Mouse (Mus musculus): Measurements from ENCODE around the gene Lrp1.
"Not testable (repeated sequence)": the region's sequence is repeated elsewhere in the genome, so short reads cannot be mapped to it uniquely, and the experiment has no call there.

The Lrp1 gene

DNA sequence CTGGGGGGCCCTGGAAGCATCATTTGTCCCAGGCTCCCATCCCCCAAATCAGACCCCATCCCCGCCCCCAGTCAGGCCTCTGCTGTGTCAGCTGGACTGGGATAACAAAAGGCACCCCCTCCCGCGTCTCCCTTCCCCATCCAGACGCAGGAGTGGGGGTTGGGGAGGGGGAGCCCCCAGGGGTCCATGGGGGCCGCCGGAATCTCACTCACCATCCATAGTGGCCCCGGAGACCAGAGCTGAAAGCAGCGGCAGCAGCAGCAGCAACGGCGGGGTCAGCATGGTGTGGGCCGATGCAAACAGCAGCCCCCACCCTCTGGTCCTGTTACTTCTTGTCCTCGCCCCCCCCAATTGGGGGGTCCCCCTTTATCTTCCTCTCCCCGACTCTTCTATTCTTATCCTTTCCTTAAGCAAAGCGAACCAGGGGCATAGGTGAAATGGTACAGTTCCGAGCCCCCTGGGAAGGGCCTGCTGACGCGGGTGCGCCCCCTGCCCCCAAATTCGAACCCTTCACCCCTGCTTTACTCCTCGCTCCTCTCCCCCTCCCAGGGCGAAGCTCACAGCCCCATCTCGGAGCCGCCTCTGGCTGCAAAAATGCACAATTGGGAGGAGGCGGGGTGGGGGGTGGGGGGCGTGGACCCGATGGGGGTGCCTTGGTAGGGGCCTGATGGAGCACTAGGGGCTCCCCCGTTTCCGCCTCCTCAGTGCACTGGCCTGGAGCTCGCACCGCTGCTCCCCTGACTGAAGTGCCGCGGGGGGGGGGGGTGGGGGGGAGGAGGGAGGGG is at the start of gene Lrp1:
Gene Lrp1 (minus strand): TSS at position 743 of the 785 bp plus-strand sequence.
- DNase-seq, result no peak

DNA sequence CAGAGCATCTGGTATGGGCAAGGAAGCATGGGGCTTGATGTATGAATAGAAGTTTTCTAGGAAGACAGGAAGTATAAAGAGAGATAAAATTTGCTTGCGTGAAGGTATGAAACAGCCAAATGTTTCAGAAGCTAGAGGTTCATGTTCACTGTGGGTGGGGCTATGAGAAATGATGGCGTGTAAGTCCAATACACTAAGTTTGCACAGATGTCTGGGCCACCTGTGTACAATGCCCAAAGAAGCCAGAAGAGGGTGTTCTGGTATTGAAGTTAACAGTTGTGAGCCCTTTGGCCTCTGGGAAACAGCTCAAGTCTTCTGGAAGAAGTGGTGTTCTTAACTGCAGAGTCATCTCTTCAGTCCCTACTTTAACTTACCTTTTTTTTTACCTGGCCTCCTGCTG is 49.2 kb upstream of the Lrp1 start:
- no peak for DNase-seq

DNA sequence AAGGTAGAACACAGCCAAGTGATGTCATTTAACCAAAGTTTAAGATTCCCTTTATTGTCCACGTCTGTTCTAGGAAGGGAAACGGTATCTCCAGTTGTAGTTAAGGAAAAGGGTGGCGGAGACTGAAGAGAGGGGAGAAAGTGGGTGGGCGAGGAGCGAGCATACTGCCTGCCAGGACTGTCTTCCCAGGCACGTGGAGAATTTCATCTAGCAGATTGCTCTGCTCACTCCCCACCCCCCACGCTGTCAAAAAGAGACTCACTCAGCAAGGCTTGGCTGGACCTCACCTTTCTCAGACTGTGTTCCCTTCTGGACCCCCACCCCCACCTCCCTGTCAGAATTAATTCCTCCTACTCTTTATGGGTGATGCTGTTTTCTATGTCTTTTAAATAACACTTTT is 48.2 kb upstream of the Lrp1 start:
- peak; percentile 51 for DNase-seq

DNA sequence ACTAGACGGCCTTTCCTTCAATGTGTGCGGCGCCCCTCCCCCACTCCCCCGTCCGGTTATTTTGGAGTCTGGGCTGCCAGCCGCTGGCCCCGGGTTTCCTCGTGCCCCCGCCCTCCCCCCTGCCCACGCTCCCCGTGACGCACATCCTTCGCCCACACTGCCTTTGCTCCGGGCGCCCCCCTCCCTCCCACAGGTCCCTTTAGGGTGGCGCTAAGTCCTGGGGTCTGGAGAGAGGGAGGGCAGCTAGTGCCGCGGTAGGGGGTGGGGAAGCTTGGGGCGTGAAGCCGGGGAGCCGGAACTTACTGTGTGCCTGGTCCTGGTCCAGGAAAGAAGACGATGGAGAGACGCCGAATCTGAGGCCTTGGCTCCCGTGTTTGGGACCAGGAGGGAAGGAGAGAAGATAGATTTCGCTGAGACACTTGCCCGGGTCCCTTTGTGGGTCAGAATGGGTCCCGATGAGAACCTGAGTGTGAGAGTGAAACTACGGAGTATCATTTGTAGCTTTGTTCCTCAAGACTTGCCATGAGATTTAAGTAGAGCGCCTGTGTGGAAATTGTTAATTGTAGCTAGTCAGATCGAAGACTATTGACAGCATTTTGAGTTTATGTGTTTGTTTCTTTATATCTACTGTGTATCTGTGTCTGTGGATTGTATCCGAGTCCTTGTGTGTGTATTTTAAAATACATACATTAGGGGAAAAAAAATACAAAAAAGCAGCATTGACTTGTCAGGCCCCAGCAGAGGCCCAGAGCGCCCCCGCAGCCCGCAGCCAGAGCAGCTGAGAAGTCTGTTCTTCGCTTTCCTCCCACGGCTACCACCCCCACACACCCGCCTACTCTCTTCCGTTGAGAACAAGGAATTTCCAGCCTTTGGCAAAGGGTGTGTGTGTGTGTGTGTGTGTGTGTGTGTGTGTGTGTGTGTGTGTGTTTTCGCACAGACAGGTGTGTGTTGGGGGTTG is 47.4 kb upstream of the Lrp1 start, which contains the start of gene Nab2:
Gene Nab2 (minus strand): TSS at position 476 of the 958 bp plus-strand sequence.
- DNase-seq, result peak; percentile 85

DNA sequence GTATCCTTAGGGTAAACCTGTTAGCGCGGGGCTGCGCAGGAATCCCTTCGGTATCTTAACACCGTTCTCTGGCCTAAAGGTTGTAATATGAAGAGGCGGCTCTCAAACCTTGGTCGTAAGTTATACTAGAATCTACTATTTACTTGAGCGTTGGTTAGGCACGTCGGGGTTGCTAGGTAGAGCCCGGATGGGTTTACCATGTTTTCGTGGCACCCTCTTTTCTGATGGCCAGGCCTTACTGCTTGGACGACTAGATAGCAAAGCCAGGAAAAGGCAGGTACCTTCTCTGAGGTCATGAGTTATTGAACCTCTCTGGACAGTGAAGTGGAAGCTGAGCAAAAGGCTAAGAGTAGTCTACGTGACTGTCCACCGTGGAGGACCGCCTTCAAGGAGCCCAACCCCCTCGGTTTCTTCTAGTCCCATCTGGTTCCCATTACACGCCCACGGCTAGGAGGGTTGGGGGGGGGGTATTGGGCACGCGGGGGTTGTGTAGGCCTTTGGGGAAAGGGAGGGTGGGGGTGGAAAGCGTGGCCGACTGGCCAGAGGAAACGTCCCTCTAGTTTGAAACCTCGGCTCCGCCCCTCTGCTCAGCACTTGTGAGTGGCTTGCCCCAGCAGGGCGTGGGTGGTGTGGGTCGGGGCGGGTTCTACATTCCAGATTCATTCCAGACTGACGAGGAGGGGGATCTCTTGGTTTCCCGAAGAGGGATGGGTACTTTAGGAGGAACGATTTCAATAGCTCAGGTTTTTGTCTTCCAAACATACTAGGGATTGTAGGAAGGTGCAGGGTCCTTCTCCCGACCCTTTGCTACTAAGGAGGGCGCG is 46.5 kb upstream of the Lrp1 start:
- DNase-seq, result peak; percentile 91

DNA sequence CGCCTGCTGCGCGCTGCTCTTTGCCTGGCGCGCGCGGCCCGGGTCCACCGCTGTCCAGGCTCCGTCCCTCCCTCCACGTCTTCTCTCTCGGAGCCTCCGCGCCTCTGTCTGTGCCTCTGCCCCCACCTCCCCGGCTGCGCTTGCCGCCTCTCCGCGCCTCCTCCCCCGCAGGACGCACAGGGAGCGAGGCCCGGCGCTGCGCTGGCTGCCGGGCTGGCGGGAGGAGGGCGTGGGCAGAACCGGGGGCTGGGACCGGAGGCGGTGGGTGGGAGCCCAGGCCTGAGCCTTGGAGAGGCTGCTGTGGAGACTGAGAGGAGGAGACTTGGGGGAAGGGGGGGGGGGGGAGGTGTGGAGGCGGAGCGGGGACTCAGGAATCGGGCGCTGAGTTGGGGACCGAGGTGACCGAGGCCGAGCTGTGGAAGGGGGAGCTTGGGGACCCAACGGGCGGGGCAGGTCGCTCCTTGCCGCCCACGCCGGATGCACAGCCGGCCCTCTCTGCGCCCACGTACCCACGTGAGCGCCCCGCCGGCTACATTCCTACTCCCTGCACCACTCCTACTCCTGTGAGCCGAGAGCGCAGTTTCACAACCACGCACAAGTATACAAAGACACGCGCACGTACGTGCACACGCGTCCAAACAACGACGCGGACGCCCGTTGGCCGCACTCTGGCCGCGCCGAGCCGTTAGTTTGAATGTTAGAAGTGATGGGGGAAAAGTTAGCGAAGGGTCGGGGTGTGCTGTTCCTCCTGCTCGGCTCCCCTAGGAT is 45.7 kb upstream of the Lrp1 start, which contains the start of gene Nemp1:
Gene Nemp1 (plus strand): TSS at position 401 of the 768 bp plus-strand sequence.
- peak; percentile 89 for DNase-seq

DNA sequence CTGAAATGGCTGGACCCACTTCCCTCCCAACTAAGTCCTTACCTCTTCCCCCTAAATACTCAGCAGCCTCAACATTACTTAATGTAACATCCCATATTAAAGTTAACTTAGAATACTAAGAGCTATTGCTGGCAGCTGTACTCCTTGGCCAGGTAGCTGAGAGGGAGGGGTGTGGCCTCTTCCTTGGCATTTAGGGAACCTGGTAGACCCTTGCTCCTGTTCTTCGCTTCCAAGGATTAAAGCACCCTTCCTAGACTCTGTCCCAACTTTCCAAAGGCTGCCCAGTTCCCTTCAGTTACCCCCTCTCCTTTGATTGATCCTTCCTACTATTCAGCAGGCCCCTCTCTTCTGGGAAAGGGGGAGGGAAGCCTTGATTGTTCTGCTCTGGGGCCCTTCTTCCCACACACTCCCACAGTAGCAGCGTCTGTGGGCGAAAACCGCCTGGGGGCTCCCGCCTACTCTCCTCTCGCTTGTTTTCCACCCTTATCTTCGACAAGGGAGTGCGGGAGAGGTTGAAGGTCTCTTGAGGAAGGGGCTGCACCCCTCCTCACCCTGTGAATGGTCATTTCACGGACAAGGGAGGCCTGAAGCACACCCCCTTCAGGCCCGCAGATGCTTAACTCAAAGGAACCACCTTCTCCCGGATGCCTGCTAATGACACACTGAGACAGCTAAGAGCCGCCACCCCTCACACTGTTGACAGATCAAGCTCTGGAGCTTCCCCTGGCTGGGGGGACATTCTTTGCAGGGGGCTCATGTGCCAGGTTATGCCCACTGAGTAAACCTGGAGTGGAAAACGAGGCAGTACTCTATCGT is 44.6 kb upstream of the Lrp1 start:
- DNase-seq, result no peak

DNA sequence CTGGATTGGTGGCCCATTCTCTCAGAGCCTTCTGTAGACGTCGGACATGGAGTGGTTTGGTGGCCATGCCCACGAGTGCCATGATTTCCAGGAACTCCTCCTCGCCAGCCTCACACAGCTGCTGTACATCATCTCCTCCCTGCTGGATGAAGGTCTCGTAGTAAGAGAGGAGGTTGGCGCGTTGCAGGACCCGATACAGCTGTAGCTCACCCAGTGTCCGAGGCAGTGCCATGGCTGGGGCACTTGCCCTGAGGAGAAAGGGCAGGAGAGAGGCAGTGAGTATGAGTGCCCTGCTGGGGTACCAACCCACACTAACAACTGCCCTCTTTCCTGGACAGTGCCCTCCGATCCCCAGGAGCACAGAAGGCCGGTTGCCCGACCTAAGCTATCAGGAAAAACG is 43.9 kb upstream of the Lrp1 start:
- DNase-seq, result no peak

DNA sequence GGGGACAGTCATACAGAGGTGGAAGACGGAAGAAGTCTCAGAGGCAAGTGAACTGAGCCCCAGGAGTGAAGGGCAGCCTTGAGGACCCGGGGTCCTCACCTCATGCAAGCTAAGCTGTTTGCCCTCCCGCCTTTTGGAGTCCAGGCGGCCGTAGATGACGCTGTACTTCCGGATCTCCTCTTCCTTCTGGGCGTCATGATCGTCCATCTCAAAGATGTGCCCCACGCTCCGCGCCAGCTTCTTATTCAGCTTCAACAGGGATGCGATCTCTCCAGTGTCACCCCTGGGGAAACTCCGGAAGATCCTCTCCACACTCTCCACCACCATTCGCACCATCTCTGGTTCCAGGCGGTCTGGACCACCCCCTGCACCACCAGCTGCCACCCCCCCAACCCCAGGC is 43.2 kb upstream of the Lrp1 start:
- DNase-seq, result no peak

DNA sequence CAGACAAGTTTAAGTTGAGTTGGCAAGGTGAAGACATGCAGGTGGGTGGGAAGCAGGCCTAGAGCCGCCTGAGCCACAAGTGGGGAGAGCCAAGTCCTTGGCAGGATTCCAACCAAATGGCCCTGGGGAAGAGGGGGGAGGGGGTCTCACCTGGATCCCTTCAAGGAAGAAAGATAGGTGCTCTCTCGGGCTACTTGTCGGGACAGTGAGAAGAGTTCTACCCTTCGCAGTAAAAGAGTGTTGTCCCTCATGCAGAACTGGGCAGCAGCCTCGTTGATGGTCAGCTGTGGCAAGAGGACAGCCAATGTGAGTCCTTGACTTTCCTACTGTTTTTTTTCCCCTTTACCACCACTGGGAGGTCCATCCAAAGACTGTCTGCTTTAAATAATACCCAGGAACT is 42.6 kb upstream of the Lrp1 start:
- DNase-seq, result no peak

DNA sequence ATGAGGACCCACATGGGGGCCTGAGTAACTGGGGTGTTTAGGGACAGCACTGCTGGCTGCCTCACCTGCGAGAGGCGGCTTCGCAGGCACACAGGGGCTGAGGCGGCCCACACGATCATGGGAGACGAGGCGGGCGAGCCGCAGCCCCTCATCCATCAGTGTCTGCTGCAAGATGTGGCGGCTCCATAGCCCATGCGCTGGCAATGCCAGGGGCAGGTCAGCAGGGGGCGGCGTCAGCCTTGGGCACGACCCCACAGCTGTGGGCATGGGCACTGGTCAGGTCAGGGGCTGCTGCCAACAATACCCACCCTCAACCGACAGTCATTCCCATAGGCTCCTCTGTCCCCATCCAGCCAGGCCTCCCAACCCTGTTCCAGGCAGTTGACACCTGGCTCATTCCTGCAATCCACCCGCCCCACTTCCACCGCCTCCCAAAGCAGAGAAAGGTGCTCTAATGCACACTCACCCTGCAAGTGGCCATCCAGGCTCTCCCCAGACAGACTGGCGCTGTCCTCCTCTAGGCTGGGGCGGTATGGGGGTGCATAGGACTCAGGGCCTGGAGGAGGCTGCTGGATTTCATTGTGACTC is 41.8 kb upstream of the Lrp1 start:
- DNase-seq, result peak; percentile 43

DNA sequence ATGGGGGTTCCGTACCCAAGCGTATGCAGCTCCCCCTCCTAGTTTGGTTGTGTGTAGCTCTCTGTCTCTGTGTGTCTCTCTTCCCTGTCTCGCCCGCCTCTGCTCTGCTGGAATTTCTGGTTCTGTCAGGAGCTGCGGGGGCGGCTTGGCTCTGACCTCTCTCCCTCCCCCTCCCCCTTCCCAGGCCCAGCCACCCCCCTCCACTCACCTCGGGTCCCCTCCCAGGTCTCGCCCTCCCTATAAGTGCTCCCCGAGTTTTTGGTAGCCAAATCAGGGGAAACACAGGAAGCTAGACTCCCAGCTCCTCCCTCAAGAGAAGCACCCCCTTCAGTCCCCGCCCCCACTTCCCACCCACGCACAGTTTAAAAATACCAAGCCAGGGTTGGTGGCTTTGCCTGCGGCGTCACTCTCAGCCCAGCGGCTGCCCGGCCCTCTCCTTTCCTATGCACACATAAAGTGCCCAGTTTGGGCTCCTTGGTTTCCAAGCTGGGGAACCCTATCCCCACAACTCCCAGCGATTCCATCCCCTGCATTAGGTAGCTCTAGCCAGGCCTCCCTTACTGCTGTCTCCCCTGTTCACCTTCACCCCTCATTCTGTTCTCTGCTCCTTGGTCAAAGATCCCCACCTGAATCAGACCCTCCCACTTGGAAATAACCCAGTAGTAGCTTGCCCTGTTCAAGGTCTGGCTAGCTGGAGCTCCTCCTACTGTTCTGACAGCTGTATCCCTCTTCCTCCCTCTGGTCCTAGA is 41.1 kb upstream of the Lrp1 start:
- DNase-seq, result peak; percentile 73

DNA sequence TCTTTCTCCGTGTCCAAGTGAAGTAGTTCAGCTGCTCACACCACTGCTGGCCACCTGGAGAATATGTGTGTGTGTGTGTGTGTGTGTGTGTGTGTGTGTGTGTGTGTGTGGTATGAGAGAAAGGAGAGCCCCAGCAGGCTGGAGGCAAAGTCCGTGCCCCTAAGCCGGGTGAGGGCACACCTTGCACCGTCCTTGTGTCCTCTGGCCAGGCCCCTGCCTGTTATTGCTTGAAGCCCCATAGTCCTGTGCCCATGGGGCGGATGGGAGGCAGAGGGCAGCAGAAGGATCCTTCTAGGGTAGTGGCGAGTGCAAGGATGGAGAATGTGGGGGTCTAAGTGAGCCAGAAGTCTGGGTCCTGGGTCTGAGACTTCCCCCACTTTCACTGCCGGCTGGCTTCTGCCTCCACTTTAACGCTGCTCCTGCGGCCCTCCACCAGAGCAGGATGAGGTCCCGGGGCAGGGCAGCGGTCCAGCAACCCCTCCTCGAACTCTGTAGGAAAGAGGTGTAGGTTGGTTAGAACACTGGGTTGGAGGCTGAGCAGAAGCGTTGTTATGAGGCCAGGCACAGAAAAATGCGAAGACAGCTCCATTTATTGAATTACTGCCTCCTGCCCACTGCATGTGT is 40.5 kb upstream of the Lrp1 start:
- peak; percentile 32 for DNase-seq

DNA sequence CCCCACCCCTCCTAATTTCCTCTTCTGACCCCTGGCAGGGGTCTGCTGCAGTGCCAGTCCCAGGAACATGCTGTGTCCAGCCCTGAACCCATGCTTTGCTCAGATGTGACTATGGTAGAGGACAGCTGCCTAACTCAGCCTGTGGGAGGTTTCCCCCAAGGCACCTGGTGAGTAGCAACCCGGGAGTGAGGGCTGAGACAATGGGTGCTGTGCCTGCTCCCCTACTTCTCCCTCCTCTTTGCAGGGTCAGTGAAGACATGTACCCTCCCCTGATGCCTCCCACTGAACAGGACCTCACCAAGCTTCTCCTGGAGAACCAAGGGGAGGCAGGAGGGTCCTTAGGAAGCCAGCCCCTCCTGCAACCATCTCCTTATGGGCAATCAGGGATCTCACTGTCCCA is 38.6 kb upstream of the Lrp1 start:
- DNase-seq, result no peak

DNA sequence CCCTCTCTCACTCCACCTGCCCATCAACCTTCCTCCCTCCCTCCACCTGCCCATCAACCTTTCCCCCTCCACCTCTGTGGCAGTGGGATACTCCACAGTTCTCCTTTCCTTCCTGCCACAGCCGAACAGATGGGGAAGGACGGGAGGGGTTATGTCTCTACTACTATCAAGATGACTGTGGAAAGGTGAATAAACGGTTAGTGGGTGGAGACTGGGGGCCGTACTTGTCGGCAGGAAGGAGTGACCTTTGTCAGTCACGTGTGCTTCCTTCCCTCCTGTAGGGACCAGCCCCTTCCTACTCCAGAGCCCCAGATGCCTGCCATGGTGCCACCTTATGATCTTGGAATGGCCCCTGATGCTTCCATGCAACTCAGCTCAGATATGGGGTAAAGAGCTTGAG is 37.1 kb upstream of the Lrp1 start:
- no peak for DNase-seq

DNA sequence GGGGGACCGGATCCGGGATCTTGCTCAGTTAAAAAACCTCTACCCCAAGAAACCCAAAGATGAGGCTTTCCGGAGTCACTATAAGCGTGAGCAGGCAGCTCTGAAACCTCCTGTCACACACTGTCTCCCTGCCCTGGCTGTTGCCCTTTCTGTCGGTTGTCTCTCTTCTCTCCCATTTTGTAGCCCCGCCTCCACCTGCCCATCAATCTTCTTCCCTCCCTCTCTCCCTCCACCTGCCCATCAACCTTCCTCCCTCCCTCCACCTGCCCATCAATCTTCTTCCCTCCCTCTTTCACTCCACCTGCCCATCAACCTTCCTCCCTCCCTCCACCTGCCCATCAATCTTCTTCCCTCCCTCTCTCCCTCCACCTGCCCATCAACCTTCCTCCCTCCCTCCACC is 36.7 kb upstream of the Lrp1 start:
- not testable (repeated sequence) for DNase-seq

DNA sequence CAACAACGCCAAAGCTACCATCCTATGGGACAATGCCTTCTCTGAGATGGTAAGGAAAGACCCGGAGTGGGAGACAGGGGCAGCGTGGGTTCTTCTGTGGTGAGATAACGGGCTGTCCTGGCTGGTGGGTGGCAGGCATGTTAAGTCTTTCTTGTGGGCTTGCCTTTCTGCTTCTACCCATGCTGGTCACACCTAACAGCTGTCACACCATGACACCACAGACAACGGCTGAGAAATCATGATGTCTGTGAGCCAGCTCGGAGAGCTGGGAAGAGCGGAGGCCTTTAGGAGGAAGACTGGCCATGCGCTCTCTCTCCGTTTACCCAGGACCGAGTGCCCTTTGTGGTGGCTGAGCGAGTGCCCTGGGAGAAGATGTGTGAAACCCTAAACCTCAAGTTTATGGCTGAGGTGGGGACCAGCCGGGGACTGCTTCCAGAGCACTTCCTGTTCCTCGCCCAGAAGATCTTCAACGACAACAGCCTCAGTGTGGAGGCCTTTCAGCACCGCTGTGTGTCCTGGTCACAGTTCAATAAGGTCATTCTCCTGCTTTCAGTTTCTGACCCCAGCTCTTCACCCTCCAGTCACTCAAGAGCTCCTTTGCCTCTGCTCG is 34.1 kb upstream of the Lrp1 start:
- DNase-seq, result no peak

DNA sequence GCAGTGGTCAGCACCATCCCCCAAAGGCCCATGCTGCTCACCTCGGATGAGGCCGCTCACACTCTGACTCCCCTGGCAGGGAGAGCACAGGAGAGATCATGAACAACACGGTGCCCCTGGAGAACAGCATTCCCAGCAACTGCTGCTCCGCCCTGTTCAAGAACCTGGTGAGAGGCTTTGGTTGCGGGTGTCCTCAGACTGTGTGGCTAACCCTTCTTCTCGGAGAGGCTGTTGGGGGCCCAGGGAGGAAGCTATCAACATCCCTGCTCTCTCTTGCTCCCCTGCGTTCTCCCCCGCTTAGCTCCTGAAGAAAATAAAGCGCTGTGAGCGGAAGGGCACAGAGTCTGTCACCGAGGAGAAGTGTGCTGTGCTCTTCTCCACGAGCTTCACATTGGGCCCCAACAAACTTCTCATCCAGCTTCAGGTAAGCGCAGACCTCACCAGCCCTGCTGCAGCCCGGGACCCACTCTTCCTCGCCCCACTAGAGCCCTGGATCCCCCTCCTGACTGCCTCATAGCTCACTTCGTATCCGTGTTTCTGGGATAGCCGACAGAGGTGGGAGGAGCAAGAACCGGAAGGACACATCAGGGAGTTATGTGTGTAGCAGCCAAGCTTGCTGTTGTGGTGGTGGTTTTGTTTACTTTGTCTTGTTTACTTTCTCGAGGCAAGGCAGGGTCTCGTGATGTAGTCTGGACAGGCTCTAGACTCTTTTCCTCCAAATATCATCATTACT is 32.1 kb upstream of the Lrp1 start:
- DNase-seq, result no peak

Measured in lung, postnatal 14 days (tissue).